Mouse (Mus musculus): Measurements from ENCODE around the gene Pcbp3.
A peak's percentile ranks its signal among the peaks of the same experiment; 100 is the strongest.
"Not testable (repeated sequence)": the region's sequence is repeated elsewhere in the genome, so short reads cannot be mapped to it uniquely, and the experiment has no call there.

The Pcbp3 gene

GRCm38 (mm10) chr10:76961790-76962489 lies at the start of gene Pcbp3:
Gene Pcbp3, minus strand, starts transcription at chr10:76961887.
- DNase-seq (ENCODE audit: low read depth, low spot score) = peak; percentile 91

- DNase-seq (ENCODE audit: low read depth, low spot score) = no peak
Measured at GRCm38 (mm10) chr10:77008698-77009097, 47.0 kb upstream of the Pcbp3 start.

- no peak for DNase-seq (ENCODE audit: low read depth, low spot score)
Measured at GRCm38 (mm10) chr10:77008109-77008561, 46.4 kb upstream of the Pcbp3 start.

- DNase-seq (ENCODE audit: low read depth, low spot score) = no peak
Measured at GRCm38 (mm10) chr10:77007433-77008108, 45.9 kb upstream of the Pcbp3 start.

GRCm38 (mm10) chr10:77004936-77005335 lies 43.2 kb upstream of the Pcbp3 start:
- DNase-seq (ENCODE audit: low read depth, low spot score) = no peak

- DNase-seq (ENCODE audit: low read depth, low spot score) = no peak
Measured at GRCm38 (mm10) chr10:76997759-76998513, 36.2 kb upstream of the Pcbp3 start.

- no peak for DNase-seq (ENCODE audit: low read depth, low spot score)
Measured at GRCm38 (mm10) chr10:76992456-76992855, 30.8 kb upstream of the Pcbp3 start.

- DNase-seq (ENCODE audit: low read depth, low spot score) = no peak
Measured at GRCm38 (mm10) chr10:76988586-76988985, 26.9 kb upstream of the Pcbp3 start.

GRCm38 (mm10) chr10:76978042-76978441 lies 16.4 kb upstream of the Pcbp3 start:
- no peak for DNase-seq (ENCODE audit: low read depth, low spot score)

GRCm38 (mm10) chr10:76976699-76977098 lies 15.0 kb upstream of the Pcbp3 start:
- DNase-seq (ENCODE audit: low read depth, low spot score) = no peak

GRCm38 (mm10) chr10:76973797-76974436 lies 12.2 kb upstream of the Pcbp3 start:
- no peak for DNase-seq (ENCODE audit: low read depth, low spot score)

- not testable (repeated sequence) for DNase-seq (ENCODE audit: low read depth, low spot score)
Measured at GRCm38 (mm10) chr10:76972318-76972717, 10.6 kb upstream of the Pcbp3 start.

GRCm38 (mm10) chr10:76970974-76971373 lies 9.3 kb upstream of the Pcbp3 start:
- DNase-seq (ENCODE audit: low read depth, low spot score) = no peak

GRCm38 (mm10) chr10:76964436-76964835 lies 2.7 kb upstream of the Pcbp3 start:
- no peak for DNase-seq (ENCODE audit: low read depth, low spot score)

GRCm38 (mm10) chr10:76963997-76964396 lies 2.3 kb upstream of the Pcbp3 start:
- DNase-seq (ENCODE audit: low read depth, low spot score) = no peak

- DNase-seq (ENCODE audit: low read depth, low spot score) = no peak
Measured at GRCm38 (mm10) chr10:76961156-76961555, 531 bp downstream of the Pcbp3 start.

GRCm38 (mm10) chr10:76958201-76958600 lies 3.5 kb downstream of the Pcbp3 start:
- DNase-seq (ENCODE audit: low read depth, low spot score) = no peak

- DNase-seq (ENCODE audit: low read depth, low spot score) = no peak
Measured at GRCm38 (mm10) chr10:76956200-76956599, 5.5 kb downstream of the Pcbp3 start.

GRCm38 (mm10) chr10:76941038-76941437 lies 20.6 kb downstream of the Pcbp3 start:
- DNase-seq (ENCODE audit: low read depth, low spot score) = no peak

- DNase-seq (ENCODE audit: low read depth, low spot score) = no peak
Measured at GRCm38 (mm10) chr10:76936827-76937226, 24.9 kb downstream of the Pcbp3 start.

- DNase-seq (ENCODE audit: low read depth, low spot score) = no peak
Measured at GRCm38 (mm10) chr10:76934805-76935204, 26.9 kb downstream of the Pcbp3 start.

GRCm38 (mm10) chr10:76931794-76932193 lies 29.9 kb downstream of the Pcbp3 start:
- DNase-seq (ENCODE audit: low read depth, low spot score) = no peak

All from WW6 (cell line).